Mouse (Mus musculus) testis, adult 2 months (tissue): ENCODE data around the gene Tmem108.

Experiments
- CTCF ChIP-seq: fragments of 200-500 bp; IDR thresholded peaks from 2 replicates; pipeline ENCODE4 v1.5.1; 2012; ENCODE audit warnings: low read depth, mild to moderate bottlenecking, inconsistent platforms, low read length, moderate library complexity; ENCODE audit not compliant: control insufficient read depth, insufficient read depth, insufficient replicate concordance
- POLR2A ChIP-seq: fragments of 200-500 bp; IDR thresholded peaks from 2 replicates; pipeline ENCODE4 v1.6.1; 2012; ENCODE audit warnings: low read depth, mild to moderate bottlenecking, inconsistent platforms, low read length, moderate library complexity; ENCODE audit not compliant: control insufficient read depth

- TF ChIP-seq CTCF (no peak), POLR2A (no peak)
Measured at GRCm38 (mm10) chr9:103709694-103710093, 51.9 kb downstream of the Tmem108 start.
